8 mouse cellular contexts compared by ENCODE assay signal in the genomic region with DNA sequence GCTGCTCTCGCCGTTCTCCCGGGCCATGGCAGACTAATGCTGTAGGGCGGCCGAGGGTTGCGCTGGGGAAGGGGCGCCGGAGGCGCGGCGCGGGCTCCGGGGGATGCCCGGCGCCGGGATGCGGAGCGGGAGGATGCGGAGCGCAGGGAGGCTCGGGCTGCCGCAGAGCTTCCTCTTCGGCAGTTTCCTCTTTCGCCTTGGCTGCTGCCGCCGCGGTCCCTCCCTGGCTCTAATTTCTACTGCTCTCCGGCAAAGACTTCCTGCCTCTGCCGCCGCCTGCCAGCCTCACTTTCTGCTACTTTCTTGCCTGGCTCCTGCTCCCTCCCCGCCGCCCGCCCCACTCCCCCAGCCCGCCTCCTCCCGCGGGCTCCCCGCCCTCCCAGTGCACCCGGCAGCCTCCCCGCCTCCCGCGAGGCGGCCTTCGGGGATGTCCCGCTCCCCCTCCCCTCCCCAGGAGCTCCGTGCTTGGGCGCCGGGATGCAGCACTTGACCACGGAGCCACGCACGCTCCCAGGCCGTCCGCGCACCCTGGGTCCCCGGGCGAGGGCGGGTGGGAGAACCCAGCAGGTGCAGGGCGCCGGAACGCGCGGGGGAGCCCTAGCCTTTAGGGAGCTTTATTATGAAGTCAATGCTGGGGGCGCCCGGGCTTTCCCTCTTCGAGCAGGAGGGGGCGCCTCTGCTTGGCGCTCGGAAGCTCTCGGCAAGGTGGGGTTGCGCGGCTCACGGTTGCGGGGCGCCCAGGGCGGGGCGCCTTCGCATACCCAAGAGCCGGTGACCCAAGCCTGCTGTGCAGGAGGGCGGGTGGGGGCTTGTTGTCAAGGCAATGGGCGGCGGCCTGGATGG. TPM values are rescaled to one million over a fixed set of nuclear protein-coding genes. Genes with fewer than 3 reads are reported as not detected.
A peak's percentile ranks its signal among the peaks of the same experiment; 100 is the strongest.
DNase-seq lines count a peak whose midpoint lies in the region; ATAC-seq and TF ChIP-seq lines count a peak whose summit lies in the region.

TSS of gene Camk1d (minus strand) at position 305 of the 843 bp plus-strand sequence.

- peak within 1 kb of the TSS; percentile 48 for H3K27ac ChIP-seq in CH12.LX (ENCODE audit: insufficient read depth, low read depth)
- peak within 1 kb of the TSS; percentile 41; the same call in 1 of the 2 replicates for H3K27ac ChIP-seq in forebrain, embryonic 14.5 days (ENCODE audit: low read depth, low read length)
- peak within 1 kb of the TSS; percentile 57 for H3K27ac ChIP-seq in neural tube, embryonic 14.5 days (ENCODE audit: low read depth, low read length)
- H3K27ac ChIP-seq in testis, adult 2 months (ENCODE audit: control insufficient read depth, insufficient read depth, low read depth, low read length), result no peak within 1 kb of the TSS; the same call in 1 of the 2 replicates

- peak; percentile 91 for ATAC-seq in forebrain, embryonic 14.5 days
- peak; percentile 87 for ATAC-seq in neural tube, embryonic 14.5 days (ENCODE audit: low read depth)

- dilution Hi-C loops in CH12.LX (cut with MboI; ENCODE audit: extremely low pct_ligation_motif_present, extremely low pct_unique_long_range_greater_than_20kb, low sequenced_read_pairs), result no loop called here

- peaks cover 12 to 31% of the 10 kb centered on the region in 2 experiments for H3K4me1 ChIP-seq in CH12.LX (ENCODE audit: control insufficient read depth in 1 of 2, insufficient read depth in 2 of 2)
- peaks cover 4% of the 10 kb centered on the region; the same call in 1 of the 2 replicates for H3K4me1 ChIP-seq in forebrain, embryonic 14.5 days (ENCODE audit: control insufficient read depth, insufficient read depth, low read length)
- 0 out of 2 replicates have a peak, but pooled peaks cover 3% of the 10 kb centered on the region for H3K4me1 ChIP-seq in neural tube, embryonic 14.5 days (ENCODE audit: control insufficient read depth, insufficient read depth, low read length)
- peaks cover 13% of the 10 kb centered on the region for H3K4me1 ChIP-seq in testis, adult 2 months (ENCODE audit: control insufficient read depth, insufficient read depth, low read length)

- TF ChIP-seq CTCF in CH12.LX (conservative IDR thresholded peaks at IDR 0.05 in 1 of 2, IDR thresholded peaks at IDR 0.05 in 1 of 2; ENCODE audit: low read depth in 2 of 2, low read length in 2 of 2), result peak in 1 of 2 experiments; percentile 81; a peak in 2 of 4 replicates
- TF ChIP-seq CTCF in testis, adult 2 months (IDR thresholded peaks at IDR 0.05; ENCODE audit: control insufficient read depth, insufficient read depth, insufficient replicate concordance, low read depth, low read length), result no peak

- peak; percentile 71 for DNase-seq in CH12.LX (ENCODE audit: extremely low read depth)
- DNase-seq in c-Kit-positive CD71-positive TER-119-negative erythroid progenitor cells, embryonic 14.5 days (ENCODE audit: low read depth), result peak; percentile 47
- peak; percentile 87 for DNase-seq in forebrain, embryonic 14.5 days (ENCODE audit: low spot score)
- DNase-seq in heart, postnatal 14 days, result peak; percentile 70
- DNase-seq in layer of hippocampus, adult 18-20 months (ENCODE audit: low spot score in 2 of 2), result peak; percentile 80 to 91
- peak; percentile 72 to 78 for DNase-seq in lung, adult 18-20 months

- peaks cover 25% of the 10 kb centered on the region for H3K79me2 ChIP-seq in CH12.LX (replicated peaks; ENCODE audit: control insufficient read depth, extremely low read depth, insufficient read depth, poor library complexity, severe bottlenecking)

- H3K4me2 ChIP-seq in CH12.LX (ENCODE audit: insufficient read depth, low read depth, poor library complexity, severe bottlenecking), result peak within 1 kb of the TSS; percentile 52
- peak within 1 kb of the TSS; percentile 99 for H3K4me2 ChIP-seq in forebrain, embryonic 14.5 days (ENCODE audit: low read length)
- peak within 1 kb of the TSS; percentile 97 for H3K4me2 ChIP-seq in neural tube, embryonic 14.5 days (ENCODE audit: low read depth, low read length)

- TF ChIP-seq EP300 in CH12.LX (IDR thresholded peaks at IDR 0.05; ENCODE audit: low read length), result no peak

- intact Hi-C loops in heart, postnatal 14 days (cut with DNase I), result loop anchor here (10.0 kb wide), 2 partner anchors 60 to 260 kb away; no protein-coding TSS in a partner anchor

- under 1% methylated on average over 60 of the region's 80 CpGs for WGBS in forebrain, embryonic 14.5 days
- 0% methylated on average over 53 of the region's 80 CpGs for WGBS in neural tube, embryonic 14.5 days

- no peaks in the 10 kb centered on the region for H3K27me3 ChIP-seq in CH12.LX (replicated peaks)
- peaks cover 4% of the 10 kb centered on the region; the same call in 1 of the 2 replicates for H3K27me3 ChIP-seq in forebrain, embryonic 14.5 days (replicated peaks; ENCODE audit: control insufficient read depth, insufficient read depth, low read length)
- no peaks in the 10 kb centered on the region for H3K27me3 ChIP-seq in neural tube, embryonic 14.5 days (ENCODE audit: control insufficient read depth, insufficient read depth, low read length)
- no peaks in the 10 kb centered on the region; the same call in 1 of the 2 replicates for H3K27me3 ChIP-seq in testis, adult 2 months (ENCODE audit: control insufficient read depth, insufficient read depth, low read length)

- peak within 1 kb of the TSS; percentile 73 for H3K9ac ChIP-seq in CH12.LX (ENCODE audit: insufficient read depth, low read depth)
- peak within 1 kb of the TSS; percentile 74 for H3K9ac ChIP-seq in forebrain, embryonic 14.5 days (ENCODE audit: low read length)
- H3K9ac ChIP-seq in neural tube, embryonic 14.5 days (replicated peaks; ENCODE audit: low read depth, low read length), result peak within 1 kb of the TSS; percentile 63

- H3K36me3 ChIP-seq in CH12.LX (replicated peaks in 1 of 2; ENCODE audit: control insufficient read depth in 1 of 2, insufficient read depth in 1 of 2, low read length in 1 of 2), result peaks cover 0 to 2% of the 10 kb centered on the region in 2 experiments
- H3K36me3 ChIP-seq in forebrain, embryonic 14.5 days (ENCODE audit: control insufficient read depth, insufficient read depth, low read length), result no peaks in the 10 kb centered on the region
- H3K36me3 ChIP-seq in neural tube, embryonic 14.5 days (ENCODE audit: control insufficient read depth, insufficient read depth, low read length), result no peaks in the 10 kb centered on the region
- no peaks in the 10 kb centered on the region for H3K36me3 ChIP-seq in testis, adult 2 months (ENCODE audit: control insufficient read depth, insufficient read depth, low read length)

- peak; percentile 52 for TF ChIP-seq RAD21 in CH12.LX (IDR thresholded peaks at IDR 0.05; ENCODE audit: low read depth, low read length)

- in situ Hi-C loops in CH12.LX (cut with MboI; ENCODE audit: low pct_ligation_motif_present, low pct_unique_long_range_greater_than_20kb, low sequenced_read_pairs), result loop anchor here (10.0 kb wide), 3 partner anchors 90 to 260 kb away; no protein-coding TSS in a partner anchor

- peak; percentile 71 for TF ChIP-seq POLR2A in CH12.LX (IDR thresholded peaks at IDR 0.05; ENCODE audit: low read depth, low read length)
- TF ChIP-seq POLR2A in testis, adult 2 months (IDR thresholded peaks at IDR 0.05; ENCODE audit: control insufficient read depth, low read depth, low read length), result no peak

- peak within 1 kb of the TSS; percentile 77 to 99 (median 78) for H3K4me3 ChIP-seq in CH12.LX (replicated peaks in 1 of 3; ENCODE audit: low read depth in 2 of 3, low read length in 2 of 3, poor library complexity in 1 of 3)
- H3K4me3 ChIP-seq in forebrain, embryonic 14.5 days (ENCODE audit: low read depth, low read length), result peak within 1 kb of the TSS; percentile 66
- H3K4me3 ChIP-seq in neural tube, embryonic 14.5 days (ENCODE audit: low read depth, low read length), result peak within 1 kb of the TSS; percentile 75
- peak within 1 kb of the TSS; percentile 82 for H3K4me3 ChIP-seq in testis, adult 2 months (ENCODE audit: control insufficient read depth, low read depth, low read length)

- peaks cover 13% of the 10 kb centered on the region for H3K9me3 ChIP-seq in CH12.LX (replicated peaks; ENCODE audit: low read length)
- no peaks in the 10 kb centered on the region for H3K9me3 ChIP-seq in forebrain, embryonic 14.5 days (replicated peaks; ENCODE audit: control insufficient read depth, low read length)
- H3K9me3 ChIP-seq in neural tube, embryonic 14.5 days (ENCODE audit: control insufficient read depth, low read length), result 0 out of 2 replicates have a peak, but pooled peaks cover 2% of the 10 kb centered on the region

TF ChIP-seq in CH12.LX, 34 proteins besides CTCF, POLR2A, EP300 and RAD21:
- TF ChIP-seq SIN3A (IDR thresholded peaks at IDR 0.05; ENCODE audit: low read length), result 0 out of 2 replicates have a peak, but pooled peaks have one; percentile 8
- TF ChIP-seq UBTF (IDR thresholded peaks at IDR 0.05; ENCODE audit: low read depth, low read length), result peak; percentile 78; the same call in 1 of the 2 replicates
- peak; percentile 73 for TF ChIP-seq SMC3 (IDR thresholded peaks at IDR 0.05; ENCODE audit: low read depth, low read length)
- no peak for TF ChIP-seq TCF12 (IDR thresholded peaks at IDR 0.05; ENCODE audit: low read depth, low read length)
- TF ChIP-seq MAFK (IDR thresholded peaks at IDR 0.05; ENCODE audit: insufficient replicate concordance, low read length), result no peak

RNA-seq across cellular contexts. Expression of gene Camk1d, which starts in this region (rescaled TPM):
- 4.8 and 5.7 TPM in 2 replicates for total RNA-seq in CH12.LX (2012; rRNA removed)
- 4.6 and 5.1 TPM in 2 replicates for total RNA-seq in CH12.LX (2014; rRNA removed)
- polyA plus RNA-seq in CH12.LX (2012; ENCODE audit: insufficient read length, low read depth), result 11.7 and 12.4 TPM in 2 replicates
- polyA plus RNA-seq in forebrain, embryonic 14.5 days (2014; fragmentation: Nextera tagmentation; extraction: Ambion mirVana), result 3.8 and 4.1 TPM in 2 replicates
- 1 to 10 TPM; 5.0 TPM for total RNA-seq in heart, postnatal 14 days (2021)
- 100 to 1,000 TPM; 160 to 179 TPM for total RNA-seq in layer of hippocampus, adult 18-20 months (2021)
- 9.1 and 9.9 TPM in 2 replicates for polyA plus RNA-seq in neural tube, embryonic 14.5 days (2014; fragmentation: Nextera tagmentation; extraction: Ambion mirVana)
- 1.4 and 1.5 TPM in 2 replicates for polyA plus RNA-seq in testis, adult 2 months (2012; rRNA removed)

Comparison
In these comparisons a context has a peak if more than half of its experiments do, and no peak if none do; other contexts are left out.
1. RNA of gene Camk1d (total RNA-seq): 160 to 179 TPM in layer of hippocampus, adult 18-20 months; 5.0 TPM in heart, postnatal 14 days and 4.6 to 5.7 TPM in CH12.LX; every median in the first group is over 10 times any median in the second.
2. Peak in every context shown above with its lines, with median percentiles within 50 percentile points of each other: DNase-seq, H3K4me2 ChIP-seq, H3K4me3 ChIP-seq and H3K9ac ChIP-seq.